Mouse (Mus musculus): ENCODE data around the gene Nlrp1b. TPM values are rescaled to one million over a fixed set of nuclear protein-coding genes. Genes with fewer than 3 reads are reported as not detected.

Gene Nlrp1b
- polyA plus RNA-seq, 1 experiment from 2014 or later = not detected

- H3K27me3 ChIP-seq (ENCODE audit: low read depth, poor library complexity, severe bottlenecking) = no peaks in the 10 kb centered on the region
- no peaks in the 10 kb centered on the region for H3K9me3 ChIP-seq (replicated peaks)
- H3K36me3 ChIP-seq = no peaks in the 10 kb centered on the region
- no peak overlapping the region for H3K4me3 ChIP-seq
- no peaks in the 10 kb centered on the region for H3K4me1 ChIP-seq
- no peak overlapping the region for H3K27ac ChIP-seq (replicated peaks)
- DNase-seq (ENCODE audit: low spot score) = no peak
These were observed 124.1 kb downstream of the Nlrp1b start for GRCm38 (mm10) chr11:71106261-71107021.

- H3K4me1 ChIP-seq = no peaks in the 10 kb centered on the region
- H3K9me3 ChIP-seq (replicated peaks) = no peaks in the 10 kb centered on the region
- no peaks in the 10 kb centered on the region for H3K27me3 ChIP-seq (ENCODE audit: low read depth, poor library complexity, severe bottlenecking)
- no peak overlapping the region for H3K27ac ChIP-seq (replicated peaks)
- DNase-seq (ENCODE audit: low spot score) = no peak
- no peak overlapping the region for H3K4me3 ChIP-seq
- H3K36me3 ChIP-seq = no peaks in the 10 kb centered on the region
These were observed 126.6 kb downstream of the Nlrp1b start for GRCm38 (mm10) chr11:71103931-71104330.

Other genes starting within 250 kb of the Nlrp1b start
- 283 and 342 TPM in 2 replicates for gene C1qbp, start 247.7 kb downstream of the Nlrp1b start, polyA plus RNA-seq (2016; fragmentation: Nextera tagmentation; extraction: Ambion mirVana)
- gene Dhx33, start 226.3 kb downstream of the Nlrp1b start, polyA plus RNA-seq (2016; fragmentation: Nextera tagmentation; extraction: Ambion mirVana) = 19.9 and 20.7 TPM in 2 replicates
- 65.3 and 67.8 TPM in 2 replicates for gene Mis12, start 211.1 kb downstream of the Nlrp1b start, polyA plus RNA-seq (2016; fragmentation: Nextera tagmentation; extraction: Ambion mirVana)
- 38.8 and 39.8 TPM in 2 replicates for gene Derl2, start 210.9 kb downstream of the Nlrp1b start, polyA plus RNA-seq (2016; fragmentation: Nextera tagmentation; extraction: Ambion mirVana)
- 137 and 226 TPM in 2 replicates for gene 6330403K07Rik, start 197.2 kb downstream of the Nlrp1b start, polyA plus RNA-seq (2016; fragmentation: Nextera tagmentation; extraction: Ambion mirVana)
- 0.06 TPM in 1 of 2 replicates, not detected in the other for gene Nlrp1a, start 86.0 kb downstream of the Nlrp1b start, polyA plus RNA-seq (2016; fragmentation: Nextera tagmentation; extraction: Ambion mirVana)